Mouse (Mus musculus): ENCODE data around the gene BC067074. TPM values are rescaled to one million over a fixed set of nuclear protein-coding genes. Genes with fewer than 3 reads are reported as not detected.
A peak's percentile ranks its signal among the peaks of the same experiment; 100 is the strongest.

Gene BC067074
- polyA plus RNA-seq, 1 experiment from 2014 or later = 0.22 TPM

DNA sequence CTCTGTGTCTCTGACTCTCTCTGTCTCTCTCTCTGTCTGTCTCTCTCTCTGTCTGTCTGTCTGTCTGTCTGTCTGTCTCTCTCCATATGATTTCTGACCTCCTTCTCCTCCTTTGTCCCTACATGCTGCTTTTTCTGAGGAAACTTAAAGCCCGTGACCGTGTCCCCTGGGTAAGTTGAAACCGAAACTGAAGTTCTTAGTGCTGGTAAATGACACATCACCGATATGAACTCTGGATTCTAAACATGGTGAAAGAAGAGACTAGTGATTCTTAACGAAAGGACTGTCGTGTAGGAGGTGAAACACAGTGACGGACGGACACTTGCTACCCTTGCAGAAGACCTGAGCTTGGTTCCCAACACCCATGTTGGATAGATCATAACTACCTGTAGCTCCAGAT is 21.8 kb upstream of the BC067074 start:
- no peak for DNase-seq
- 80% methylated on average over 8 of the region's 8 CpGs for WGBS (ENCODE audit: insufficient replicate concordance)
- Histone ChIP-seq H3K36me3 (no peaks in the 10 kb centered on the region), H3K9ac (no peak overlapping the region), H3K9me3 (replicated peaks) (no peaks in the 10 kb centered on the region), H3K4me2 (no peak overlapping the region), H3K4me1 (replicated peaks) (no peaks in the 10 kb centered on the region), H3K27ac (no peak overlapping the region), H3K4me3 (replicated peaks) (no peak overlapping the region), H3K27me3 (no peaks in the 10 kb centered on the region)
- no peak for ATAC-seq (ENCODE audit: low read depth)

DNA sequence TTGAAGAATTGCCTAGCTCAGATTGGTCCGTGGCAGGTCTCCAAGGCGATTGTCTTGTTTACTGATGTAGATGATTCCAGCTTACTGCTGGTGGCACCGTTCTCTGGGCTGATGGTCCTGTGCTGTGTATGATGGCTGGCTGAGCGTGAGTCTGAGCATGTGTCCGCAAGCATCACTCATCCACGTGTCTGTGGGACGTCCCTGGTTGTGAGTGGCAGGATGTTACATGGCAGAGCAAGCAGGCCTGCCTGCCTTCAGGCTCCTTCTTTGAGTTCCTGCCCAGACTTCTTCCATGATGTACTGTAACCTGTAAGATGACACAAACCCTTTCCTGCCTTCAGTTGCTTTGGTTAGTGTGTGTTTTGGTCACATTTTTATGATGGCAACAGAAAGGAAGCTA is 5.8 kb upstream of the BC067074 start:
- Histone ChIP-seq H3K36me3 (no peaks in the 10 kb centered on the region), H3K4me3 (replicated peaks) (no peak overlapping the region), H3K27me3 (peaks cover 8% of the 10 kb centered on the region), H3K4me1 (replicated peaks) (no peaks in the 10 kb centered on the region), H3K27ac (no peak overlapping the region), H3K9ac (no peak overlapping the region), H3K9me3 (replicated peaks) (no peaks in the 10 kb centered on the region), H3K4me2 (no peak overlapping the region)
- WGBS (ENCODE audit: insufficient replicate concordance) = 73% methylated on average over 7 of the region's 7 CpGs
- ATAC-seq (ENCODE audit: low read depth) = no peak
- DNase-seq = no peak

DNA sequence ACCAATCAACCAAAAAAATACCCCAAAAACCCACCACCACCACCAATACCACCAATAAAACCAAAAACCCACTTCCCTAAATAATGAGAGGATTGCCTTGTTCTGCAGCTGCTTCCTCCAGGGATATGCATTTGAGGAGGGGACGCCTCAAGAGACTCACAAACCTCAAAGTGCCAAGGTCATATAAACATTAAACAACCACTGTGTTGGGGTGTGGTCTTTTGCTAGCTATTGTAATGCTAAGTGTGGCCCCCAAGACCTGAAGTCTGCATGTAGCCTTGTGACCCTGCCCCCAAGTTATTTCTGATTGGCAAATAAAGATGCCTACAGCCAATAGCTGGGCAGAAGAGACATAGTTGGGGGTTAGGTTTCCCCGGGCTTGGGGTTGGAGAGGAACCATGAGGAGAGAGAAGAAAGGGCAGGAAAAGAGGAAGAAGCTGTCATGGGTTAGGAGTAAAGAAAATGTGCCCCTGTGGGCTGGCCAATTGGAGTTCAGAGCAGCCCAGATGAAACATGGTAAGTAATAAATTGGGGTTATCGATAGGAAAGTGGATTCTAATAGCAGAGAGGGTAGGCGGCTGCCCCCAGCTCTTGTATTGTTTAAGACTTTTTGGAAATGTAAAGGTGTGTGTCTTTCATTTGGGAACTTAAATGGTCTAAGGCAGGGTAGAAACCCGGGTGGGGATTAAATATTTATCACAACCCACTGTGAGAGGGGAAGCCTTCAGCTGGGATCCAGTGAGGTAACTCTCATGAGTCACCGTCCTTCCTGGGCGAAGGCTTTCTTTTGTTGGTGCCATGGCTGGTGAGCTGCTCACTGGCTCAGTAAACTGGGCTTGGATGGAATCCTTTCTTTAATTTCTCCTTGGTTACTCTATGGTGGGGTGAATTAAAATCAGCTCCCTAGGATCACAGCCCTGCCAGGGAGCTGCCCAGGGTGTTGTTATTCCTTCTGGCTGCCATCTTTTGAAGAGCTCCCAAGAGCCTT is 4.5 kb upstream of the BC067074 start:
- H3K36me3 ChIP-seq = no peaks in the 10 kb centered on the region
- no peak overlapping the region for H3K4me3 ChIP-seq (replicated peaks)
- DNase-seq = no peak
- no peak overlapping the region for H3K4me2 ChIP-seq
- no peaks in the 10 kb centered on the region for H3K9me3 ChIP-seq (replicated peaks)
- H3K27me3 ChIP-seq = peaks cover 22% of the 10 kb centered on the region
- no peak overlapping the region for H3K9ac ChIP-seq
- WGBS (ENCODE audit: insufficient replicate concordance) = 59% methylated on average over 7 of the region's 7 CpGs
- ATAC-seq (ENCODE audit: low read depth) = no peak
- H3K27ac ChIP-seq = no peak overlapping the region
- no peaks in the 10 kb centered on the region for H3K4me1 ChIP-seq (replicated peaks)

DNA sequence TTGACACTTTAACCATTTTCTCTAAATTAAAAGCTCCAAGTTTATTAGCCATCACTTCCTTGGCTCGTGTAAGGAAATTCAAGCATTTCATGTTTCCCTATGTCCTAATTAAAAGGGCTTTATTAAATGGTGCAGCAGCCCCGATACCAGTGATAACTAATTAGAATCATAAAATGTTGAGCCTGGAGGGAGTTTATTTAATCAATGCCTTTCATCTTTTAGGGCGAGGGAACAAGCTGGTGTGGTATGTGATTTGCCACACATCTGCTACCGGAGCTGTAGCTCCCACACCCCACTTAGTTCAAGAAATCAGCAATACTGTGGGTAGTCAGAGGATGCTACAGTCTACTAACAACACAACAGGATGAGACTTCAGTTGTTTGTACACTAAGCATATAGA is 3.2 kb upstream of the BC067074 start:
- H3K4me3 ChIP-seq (replicated peaks) = no peak overlapping the region
- H3K9ac ChIP-seq = no peak overlapping the region
- peaks cover 34% of the 10 kb centered on the region for H3K27me3 ChIP-seq
- no peak overlapping the region for H3K27ac ChIP-seq
- no peak overlapping the region for H3K4me2 ChIP-seq
- no peaks in the 10 kb centered on the region for H3K9me3 ChIP-seq (replicated peaks)
- H3K4me1 ChIP-seq (replicated peaks) = no peaks in the 10 kb centered on the region
- ATAC-seq (ENCODE audit: low read depth) = no peak
- DNase-seq = no peak
- 61% methylated on average over 4 of the region's 4 CpGs for WGBS (ENCODE audit: insufficient replicate concordance)
- H3K36me3 ChIP-seq = no peaks in the 10 kb centered on the region

DNA sequence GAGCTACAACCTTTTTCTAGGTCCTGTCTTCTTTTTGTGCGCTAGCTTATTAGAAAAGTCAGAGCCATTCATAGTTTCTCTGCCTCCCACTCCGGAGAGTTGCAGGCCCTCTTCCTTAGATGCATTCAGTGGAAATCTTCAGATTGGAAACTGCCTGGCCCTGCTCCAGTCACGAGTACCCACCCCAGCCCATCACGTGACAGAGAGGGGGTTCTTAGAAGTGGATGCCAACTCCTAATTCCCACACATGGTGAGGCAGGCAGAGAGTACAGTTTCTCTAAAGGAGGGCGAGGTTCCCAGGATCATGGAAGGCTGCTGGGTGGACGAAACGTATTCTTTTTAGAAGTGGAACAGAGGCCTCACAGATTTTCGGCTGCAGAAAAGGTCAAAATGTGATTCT is 958 bp upstream of the BC067074 start:
- no peak for DNase-seq
- Histone ChIP-seq H3K36me3 (no peaks in the 10 kb centered on the region), H3K4me2 (no peak overlapping the region), H3K9ac (no peak overlapping the region), H3K27ac (no peak overlapping the region), H3K4me1 (replicated peaks) (no peaks in the 10 kb centered on the region), H3K27me3 (peaks cover 37% of the 10 kb centered on the region), H3K4me3 (replicated peaks) (no peak overlapping the region), H3K9me3 (replicated peaks) (no peaks in the 10 kb centered on the region)
- ATAC-seq (ENCODE audit: low read depth) = no peak
- WGBS (ENCODE audit: insufficient replicate concordance) = 70% methylated on average over 8 of the region's 8 CpGs

DNA sequence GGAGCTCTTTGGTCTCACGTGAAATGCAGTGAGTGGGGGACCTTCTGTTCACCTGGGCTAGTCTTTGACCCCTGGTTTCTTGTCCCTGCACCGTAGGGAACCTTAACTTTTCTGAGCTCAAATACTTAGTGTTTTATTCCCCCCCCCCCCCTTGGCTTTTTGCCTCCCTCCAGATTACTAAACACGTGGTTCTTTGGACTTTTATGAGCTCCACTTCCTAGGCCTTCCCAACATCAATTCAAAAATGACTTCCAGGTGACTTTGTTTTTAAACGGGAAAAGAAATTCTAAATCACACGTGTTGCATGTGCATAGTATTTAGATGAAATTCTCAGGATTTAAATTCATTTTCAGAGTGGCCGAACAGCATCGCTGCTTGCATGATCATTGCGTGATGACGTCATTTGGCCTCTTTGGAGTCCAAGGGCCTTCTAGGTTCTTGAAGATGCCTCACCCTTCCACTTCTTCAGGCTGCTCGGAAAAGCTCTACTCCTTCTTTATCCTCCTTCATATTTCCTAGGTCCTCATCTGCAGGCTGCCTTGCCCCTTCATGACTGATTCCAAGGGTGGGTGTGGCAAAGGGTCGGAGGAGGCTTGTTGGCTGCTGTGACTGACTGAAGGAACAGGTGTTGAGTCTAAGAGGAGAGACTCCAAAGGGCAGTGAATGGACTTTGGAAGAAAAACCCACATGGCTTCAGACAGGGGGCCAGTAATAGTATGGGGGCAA is 911 bp downstream of the BC067074 start:
- Histone ChIP-seq H3K4me1 (replicated peaks) (no peaks in the 10 kb centered on the region), H3K27me3 (peaks cover 37% of the 10 kb centered on the region), H3K4me3 (replicated peaks) (peak overlapping the region; percentile 54), H3K36me3 (no peaks in the 10 kb centered on the region), H3K4me2 (peak overlapping the region; percentile 69), H3K9me3 (replicated peaks) (no peaks in the 10 kb centered on the region), H3K27ac (no peak overlapping the region), H3K9ac (no peak overlapping the region)
- DNase-seq (no peak), ATAC-seq (ENCODE audit: low read depth) (no peak)
- 62% methylated on average over 11 of the region's 11 CpGs for WGBS (ENCODE audit: insufficient replicate concordance)

DNA sequence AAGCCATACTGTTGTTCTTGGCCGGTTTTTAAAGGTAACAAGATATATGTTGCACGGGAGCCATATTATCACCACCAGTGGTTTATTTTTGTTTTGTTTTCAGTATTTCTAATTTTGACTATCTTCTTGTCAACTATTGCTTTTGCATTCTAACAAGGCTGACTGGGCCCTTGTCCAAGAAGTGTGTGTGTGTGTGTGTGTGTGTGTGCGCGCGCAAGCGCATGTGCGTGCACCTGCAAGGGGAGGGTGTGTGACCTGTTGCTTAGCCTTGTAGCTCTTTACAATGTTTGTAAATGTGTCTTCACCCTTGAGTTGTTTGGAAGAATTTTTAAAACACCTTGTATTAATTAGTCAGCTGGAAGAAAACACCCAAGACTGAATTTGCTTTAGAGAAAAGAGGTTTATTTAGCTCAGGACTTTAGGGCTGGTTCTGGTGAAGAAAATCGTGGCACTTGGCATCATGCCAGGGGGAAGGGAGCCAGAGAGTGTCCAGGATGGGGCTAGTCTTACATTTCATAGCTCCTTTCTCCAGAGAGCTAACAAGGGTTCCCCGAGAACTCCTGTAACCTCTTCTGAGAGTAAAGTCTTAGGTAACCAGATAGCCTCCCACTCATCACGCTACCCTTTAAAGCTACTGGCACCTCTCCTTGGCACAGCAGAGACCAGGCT is 3.0 kb downstream of the BC067074 start:
- Histone ChIP-seq H3K4me3 (replicated peaks) (no peak overlapping the region), H3K36me3 (no peaks in the 10 kb centered on the region), H3K9ac (no peak overlapping the region), H3K9me3 (replicated peaks) (no peaks in the 10 kb centered on the region), H3K27ac (no peak overlapping the region), H3K4me1 (replicated peaks) (no peaks in the 10 kb centered on the region), H3K4me2 (no peak overlapping the region), H3K27me3 (peaks cover 37% of the 10 kb centered on the region)
- DNase-seq (no peak), ATAC-seq (ENCODE audit: low read depth) (no peak)
- 80% methylated on average over 10 of the region's 10 CpGs for WGBS (ENCODE audit: insufficient replicate concordance)

DNA sequence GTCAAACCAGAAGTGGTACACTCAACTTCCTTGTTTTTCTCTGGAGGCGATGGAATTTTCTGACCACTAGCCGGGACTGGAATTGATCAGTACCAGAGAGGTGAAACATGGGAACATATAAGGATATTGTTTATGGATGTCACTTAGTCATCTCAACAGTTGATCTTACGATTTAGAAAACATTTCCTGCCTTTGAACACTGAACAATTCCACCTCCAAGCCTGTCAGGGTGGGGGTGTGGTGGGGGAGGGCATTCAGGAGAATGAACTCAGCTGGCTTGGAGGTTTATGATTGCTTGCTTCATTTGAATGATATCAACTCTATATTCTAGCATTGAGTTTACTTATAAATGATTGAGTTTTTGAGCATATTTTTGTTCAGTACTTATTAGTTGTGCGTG is 13.6 kb downstream of the BC067074 start:
- no peak overlapping the region for H3K4me3 ChIP-seq (replicated peaks)
- no peaks in the 10 kb centered on the region for H3K27me3 ChIP-seq
- DNase-seq (no peak), ATAC-seq (ENCODE audit: low read depth) (no peak)
- no peaks in the 10 kb centered on the region for H3K36me3 ChIP-seq
- no peak overlapping the region for H3K9ac ChIP-seq
- no peaks in the 10 kb centered on the region for H3K9me3 ChIP-seq (replicated peaks)
- H3K4me2 ChIP-seq = no peak overlapping the region
- no peak overlapping the region for H3K27ac ChIP-seq
- WGBS (ENCODE audit: insufficient replicate concordance) = 67% methylated on average over 4 of the region's 4 CpGs
- no peaks in the 10 kb centered on the region for H3K4me1 ChIP-seq (replicated peaks)

DNA sequence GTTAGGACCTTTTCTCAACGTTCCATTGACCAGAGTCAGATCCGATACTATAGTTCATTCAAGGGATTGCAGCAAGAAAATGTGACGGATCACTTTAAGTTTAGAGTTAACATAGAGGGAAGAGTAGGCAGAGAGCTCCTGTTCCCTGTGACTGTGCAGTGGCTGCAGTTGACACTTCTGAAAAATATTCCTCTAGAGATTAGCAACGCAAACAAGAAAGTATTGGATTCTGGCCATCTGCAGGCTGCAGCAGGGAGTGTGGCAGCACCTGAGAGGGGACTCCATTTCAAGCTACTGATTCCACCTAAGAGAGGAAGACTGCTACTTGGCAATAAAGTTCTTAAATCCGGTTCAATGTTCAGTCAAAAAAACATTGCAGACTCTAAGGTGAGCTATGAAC is 26.6 kb downstream of the BC067074 start:
- no peak overlapping the region for H3K4me3 ChIP-seq (replicated peaks)
- no peaks in the 10 kb centered on the region for H3K4me1 ChIP-seq (replicated peaks)
- H3K36me3 ChIP-seq = no peaks in the 10 kb centered on the region
- no peak overlapping the region for H3K27ac ChIP-seq
- no peak overlapping the region for H3K9ac ChIP-seq
- no peak overlapping the region for H3K4me2 ChIP-seq
- no peaks in the 10 kb centered on the region for H3K27me3 ChIP-seq
- whole genome bisulfite sequencing (ENCODE audit: insufficient replicate concordance) = 66% methylated on average over 5 of the region's 5 CpGs
- no peaks in the 10 kb centered on the region for H3K9me3 ChIP-seq (replicated peaks)
- no peak for DNase-seq
- no peak for ATAC-seq (ENCODE audit: low read depth)

DNA sequence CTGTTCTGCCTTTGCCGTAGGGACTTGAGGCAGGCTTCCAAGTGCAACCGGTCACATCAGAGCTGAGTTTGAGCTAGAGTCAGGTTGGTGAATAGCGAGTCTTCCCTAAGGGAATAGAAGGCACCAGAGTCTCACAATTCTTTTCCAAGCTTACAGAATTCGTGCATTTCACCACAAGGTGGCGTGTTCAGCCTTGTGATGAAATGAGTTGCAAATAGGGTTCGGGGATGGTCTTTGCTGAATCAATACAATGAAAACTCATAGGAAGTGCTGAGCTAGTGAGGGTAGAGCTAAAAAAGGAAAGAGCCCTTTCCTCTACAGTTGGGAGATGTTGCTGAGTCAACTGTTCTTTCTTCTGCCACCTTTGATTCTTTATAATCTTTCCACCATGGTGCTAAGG is 29.0 kb downstream of the BC067074 start:
- 18% methylated on average over 6 of the region's 6 CpGs for WGBS (ENCODE audit: insufficient replicate concordance)
- H3K4me1 ChIP-seq (replicated peaks) = no peaks in the 10 kb centered on the region
- H3K4me2 ChIP-seq = no peak overlapping the region
- DNase-seq = no peak
- no peaks in the 10 kb centered on the region for H3K36me3 ChIP-seq
- H3K27ac ChIP-seq = no peak overlapping the region
- H3K4me3 ChIP-seq (replicated peaks) = no peak overlapping the region
- no peak overlapping the region for H3K9ac ChIP-seq
- no peaks in the 10 kb centered on the region for H3K27me3 ChIP-seq
- no peak for ATAC-seq (ENCODE audit: low read depth)
- no peaks in the 10 kb centered on the region for H3K9me3 ChIP-seq (replicated peaks)

DNA sequence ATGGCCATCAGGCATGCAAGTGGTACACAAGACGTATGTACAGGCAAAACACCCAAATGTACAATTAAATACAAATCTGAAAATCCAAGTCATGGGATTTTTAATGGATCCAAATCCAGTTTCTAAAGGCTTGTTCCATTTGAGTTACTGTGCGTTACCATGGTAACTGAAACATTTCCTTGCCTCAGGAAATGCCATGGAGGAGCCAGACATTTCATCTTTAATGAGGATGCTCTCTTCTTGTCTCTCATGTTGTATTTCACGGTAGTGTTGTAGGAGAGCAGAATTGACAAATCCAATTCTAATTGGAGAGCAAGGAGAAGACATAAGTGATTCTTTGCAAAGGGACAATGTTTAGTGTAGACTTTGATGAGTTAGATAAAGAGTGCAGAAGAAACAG is 31.3 kb downstream of the BC067074 start:
- no peaks in the 10 kb centered on the region for H3K36me3 ChIP-seq

More for the DNA sequence above, 31.3 kb downstream of the BC067074 start:
- no peaks in the 10 kb centered on the region for H3K9me3 ChIP-seq (replicated peaks)
- no peak overlapping the region for H3K4me2 ChIP-seq
- DNase-seq = no peak
- no peak for ATAC-seq (ENCODE audit: low read depth)
- no peak overlapping the region for H3K4me3 ChIP-seq (replicated peaks)
- H3K4me1 ChIP-seq (replicated peaks) = no peaks in the 10 kb centered on the region
- no peak overlapping the region for H3K27ac ChIP-seq
- WGBS (ENCODE audit: insufficient replicate concordance) = 70% methylated on average over 3 of the region's 3 CpGs
- no peak overlapping the region for H3K9ac ChIP-seq
- H3K27me3 ChIP-seq = no peaks in the 10 kb centered on the region

Measured in liver, embryonic 13.5 days (tissue).